Mouse (Mus musculus) naive thymus-derived CD4-positive, alpha-beta T cell, adult 2 months (primary cell): ENCODE results near the gene Ccdc183.

ENCODE experiments used
- DNase-seq: peaks from one replicate; pipeline ENCODE4 v3.0.0-alpha.2; 2011; ENCODE audit warnings: low read depth

Gene Ccdc183

GRCm38 (mm10) chr2:25607761-25608622 is 9.5 kb downstream of the Ccdc183 start, which contains the start of gene Rabl6:
Gene Rabl6, minus strand, starts transcription at chr2:25608521.
- peak; percentile 92 for DNase-seq

- DNase-seq = no peak
These were observed 15.0 kb downstream of the Ccdc183 start for GRCm38 (mm10) chr2:25602526-25602925.

- no peak for DNase-seq
These were observed 17.4 kb downstream of the Ccdc183 start for GRCm38 (mm10) chr2:25600037-25600436.

- no peak for DNase-seq
These were observed 18.7 kb downstream of the Ccdc183 start for GRCm38 (mm10) chr2:25598749-25599148.

- no peak for DNase-seq
These were observed 20.5 kb downstream of the Ccdc183 start for GRCm38 (mm10) chr2:25596765-25597510.

GRCm38 (mm10) chr2:25591863-25592262 is 25.6 kb downstream of the Ccdc183 start:
- DNase-seq = peak; percentile 59

- DNase-seq = no peak
These were observed 29.1 kb downstream of the Ccdc183 start for GRCm38 (mm10) chr2:25588227-25588907.

- DNase-seq = no peak
These were observed 30.2 kb downstream of the Ccdc183 start for GRCm38 (mm10) chr2:25587290-25587689.

- DNase-seq = no peak
These were observed 31.9 kb downstream of the Ccdc183 start for GRCm38 (mm10) chr2:25585601-25586000.

GRCm38 (mm10) chr2:25584856-25585255 is 32.6 kb downstream of the Ccdc183 start:
- DNase-seq = no peak

- DNase-seq = no peak
These were observed 33.3 kb downstream of the Ccdc183 start for GRCm38 (mm10) chr2:25584152-25584551.

GRCm38 (mm10) chr2:25583571-25583970 is 33.9 kb downstream of the Ccdc183 start:
- no peak for DNase-seq

GRCm38 (mm10) chr2:25583120-25583481 is 34.4 kb downstream of the Ccdc183 start:
- DNase-seq = no peak

GRCm38 (mm10) chr2:25582466-25583119 is 34.9 kb downstream of the Ccdc183 start:
- peak; percentile 28 for DNase-seq

- DNase-seq = no peak
These were observed 35.6 kb downstream of the Ccdc183 start for GRCm38 (mm10) chr2:25581901-25582301.

- DNase-seq = peak; percentile 88
These were observed 36.1 kb downstream of the Ccdc183 start, which contains the start of gene Ajm1 for GRCm38 (mm10) chr2:25581294-25581864. Gene Ajm1, minus strand, starts transcription at chr2:25581757.

GRCm38 (mm10) chr2:25580621-25581101 is 36.8 kb downstream of the Ccdc183 start:
- DNase-seq = no peak

- DNase-seq = peak; percentile 88
These were observed 37.6 kb downstream of the Ccdc183 start for GRCm38 (mm10) chr2:25579737-25580460.

GRCm38 (mm10) chr2:25578796-25579736 is 38.4 kb downstream of the Ccdc183 start:
- peak; percentile 50 for DNase-seq
